In genomic region chr9:120532691-120533090, GRCm38 (mm10) we compare ENCODE assay signal across 30 mouse cellular contexts. TPM values are rescaled to one million over a fixed set of nuclear protein-coding genes. Genes with fewer than 3 reads are reported as not detected.
DNase-seq lines count a peak whose midpoint lies in the region; ATAC-seq and TF ChIP-seq lines count a peak whose summit lies in the region.
"Had no signal": no experiment of that assay in that cellular context is flagged by ENCODE, and none has a peak within 500 bp of the region (broad histone marks: within the 10 kb centered on the region; RNA-seq: fewer than 3 reads in every experiment).

No protein-coding gene starts in this region.

- no peak for TF ChIP-seq RAD21 in CH12.LX (IDR thresholded peaks at IDR 0.05; ENCODE audit: low read depth, low read length)

- no peak overlapping the region for H3K9ac ChIP-seq in CH12.LX (ENCODE audit: insufficient read depth, low read depth)
- H3K9ac ChIP-seq: forebrain, embryonic 13.5 days; hindbrain, embryonic 14.5 days; kidney, embryonic 15.5 days; midbrain, embryonic 15.5 days; neural tube, embryonic 15.5 days; stomach, embryonic 15.5 days had no signal

- no peak for TF ChIP-seq EP300 in CH12.LX (IDR thresholded peaks at IDR 0.05; ENCODE audit: low read length)

- DNase-seq in A20 (ENCODE audit: low read depth, low spot score): peak; percentile 47
- DNase-seq in CH12.LX (ENCODE audit: extremely low read depth): peak; percentile 17
- peak; percentile 18 for DNase-seq in WW6 (ENCODE audit: low read depth, low spot score)
- DNase-seq in cerebellum, adult 11 months: no peak
- DNase-seq in adipocyte (ENCODE audit: low spot score): no peak
- DNase-seq in frontal cortex, adult 2 months (ENCODE audit: extremely low spot score in 1 of 2, low spot score in 1 of 2): no peak
- DNase-seq: adrenal gland, adult 2 months; cerebellum, adult 2 months; cerebellum, postnatal 25 days; gastrocnemius, postnatal 14 days; heart, adult 18-20 months; heart, postnatal 4 days; kidney, adult 18-20 months; kidney, postnatal 25 days; liver; lung, adult 18-20 months; lung, postnatal 4 days; right cerebral cortex, postnatal 25 days; thymus, adult 18-20 months; thymus, postnatal 25 days had no signal

- dilution Hi-C loops in CH12.LX (cut with MboI; ENCODE audit: extremely low pct_ligation_motif_present, extremely low pct_unique_long_range_greater_than_20kb, low sequenced_read_pairs): no loop called here

- H3K79me2 ChIP-seq in CH12.LX (replicated peaks; ENCODE audit: control insufficient read depth, extremely low read depth, insufficient read depth, poor library complexity, severe bottlenecking): no peaks in the 10 kb centered on the region

- H3K4me3 ChIP-seq in CH12.LX (replicated peaks in 1 of 3; ENCODE audit: low read depth in 2 of 3, low read length in 2 of 3, poor library complexity in 1 of 3): no peak overlapping the region
- H3K4me3 ChIP-seq: forebrain, embryonic 13.5 days; kidney, embryonic 15.5 days; midbrain, embryonic 10.5 days; midbrain, embryonic 15.5 days; neural tube, embryonic 15.5 days; stomach, embryonic 15.5 days had no signal

- in situ Hi-C loops in CH12.LX (cut with MboI; ENCODE audit: low pct_ligation_motif_present, low pct_unique_long_range_greater_than_20kb, low sequenced_read_pairs): no loop called here

- H3K9me3 ChIP-seq in CH12.LX (replicated peaks; ENCODE audit: low read length): peaks cover 7% of the 10 kb centered on the region
- H3K9me3 ChIP-seq: forebrain, embryonic 13.5 days; kidney, embryonic 15.5 days; neural tube, embryonic 15.5 days; stomach, embryonic 15.5 days had no signal

- H3K4me2 ChIP-seq in CH12.LX (ENCODE audit: insufficient read depth, low read depth, poor library complexity, severe bottlenecking): no peak overlapping the region
- H3K4me2 ChIP-seq: forebrain, embryonic 13.5 days; heart, embryonic 11.5 days; hindbrain, embryonic 14.5 days; kidney, embryonic 15.5 days; midbrain, embryonic 15.5 days; neural tube, embryonic 15.5 days; stomach, embryonic 15.5 days had no signal

- no peak for TF ChIP-seq CTCF in CH12.LX (conservative IDR thresholded peaks at IDR 0.05 in 1 of 2, IDR thresholded peaks at IDR 0.05 in 1 of 2; ENCODE audit: low read depth in 2 of 2, low read length in 2 of 2)

- ATAC-seq in neutrophil, adult 5-6 weeks (ENCODE audit: extremely low read depth, insufficient number of reproducible peaks, low FRiP score, poor library complexity, severe bottlenecking): peak; percentile 73
- ATAC-seq: forebrain, embryonic 13.5 days; lung, postnatal 0 days; midbrain, embryonic 15.5 days had no signal

- H3K36me3 ChIP-seq in CH12.LX (replicated peaks in 1 of 2; ENCODE audit: control insufficient read depth in 1 of 2, insufficient read depth in 1 of 2, low read length in 1 of 2): no peaks in the 10 kb centered on the region
- H3K36me3 ChIP-seq: kidney, embryonic 15.5 days; midbrain, embryonic 10.5 days; midbrain, embryonic 15.5 days; neural tube, embryonic 15.5 days; stomach, embryonic 15.5 days had no signal

- no peak overlapping the region for H3K27ac ChIP-seq in CH12.LX (ENCODE audit: insufficient read depth, low read depth)
- H3K27ac ChIP-seq: forebrain, embryonic 13.5 days; hindbrain, embryonic 14.5 days; kidney, embryonic 15.5 days; midbrain, embryonic 10.5 days; midbrain, embryonic 15.5 days; neural tube, embryonic 15.5 days; stomach, embryonic 15.5 days had no signal

- no peak for TF ChIP-seq POLR2A in CH12.LX (IDR thresholded peaks at IDR 0.05; ENCODE audit: low read depth, low read length)

- no peaks in the 10 kb centered on the region for H3K4me1 ChIP-seq in CH12.LX (ENCODE audit: control insufficient read depth in 1 of 2, insufficient read depth in 2 of 2)
- H3K4me1 ChIP-seq: forebrain, embryonic 13.5 days; kidney, embryonic 15.5 days; midbrain, embryonic 10.5 days; midbrain, embryonic 15.5 days; neural tube, embryonic 15.5 days; stomach, embryonic 15.5 days had no signal

- H3K27me3 ChIP-seq in CH12.LX (replicated peaks): no peaks in the 10 kb centered on the region
- H3K27me3 ChIP-seq: midbrain, embryonic 15.5 days; neural tube, embryonic 15.5 days; stomach, embryonic 15.5 days had no signal

TF ChIP-seq in CH12.LX, 34 proteins besides CTCF, POLR2A, EP300 and RAD21:
- TF ChIP-seq RCOR1 (conservative IDR thresholded peaks at IDR 0.05; ENCODE audit: low read depth, low read length) (no peak), PAX5 (IDR thresholded peaks at IDR 0.05; ENCODE audit: low read length) (no peak), BHLHE40 (IDR thresholded peaks at IDR 0.05; ENCODE audit: low read depth, low read length) (no peak), IRF4 (IDR thresholded peaks at IDR 0.05; ENCODE audit: low read depth, low read length) (no peak), ZC3H11A (IDR thresholded peaks at IDR 0.05; ENCODE audit: low read depth, low read length) (no peak), CHD1 (IDR thresholded peaks at IDR 0.05; ENCODE audit: low read depth, low read length) (no peak), ETS1 (conservative IDR thresholded peaks at IDR 0.05; ENCODE audit: low read depth, low read length) (no peak), MEF2A (IDR thresholded peaks at IDR 0.05; ENCODE audit: borderline replicate concordance, low read depth, low read length) (no peak), SIN3A (IDR thresholded peaks at IDR 0.05; ENCODE audit: low read length) (no peak), JUN (IDR thresholded peaks at IDR 0.05; ENCODE audit: insufficient read depth, low read depth, low read length) (no peak), UBTF (IDR thresholded peaks at IDR 0.05; ENCODE audit: low read depth, low read length) (no peak), ZKSCAN1 (IDR thresholded peaks at IDR 0.05; ENCODE audit: borderline replicate concordance, low read depth, low read length) (no peak), ELF1 (IDR thresholded peaks at IDR 0.05; ENCODE audit: low read depth, low read length) (no peak)
TF ChIP-seq in CH12.LX: peak in this region for 0.

RNA-seq across cellular contexts. Expression of gene Entpd3, which starts 6.9 kb away (rescaled TPM):
- total RNA-seq in CH12.LX (2012; rRNA removed): 0.04 TPM in 1 of 2 replicates, not detected in the other
- not detected in 2 replicates for total RNA-seq in CH12.LX (2014; rRNA removed)
- not detected in 2 replicates for polyA plus RNA-seq in CH12.LX (2012; ENCODE audit: insufficient read length, low read depth)
- total RNA-seq in neutrophil, adult 5-6 weeks (2017): 8.0 and 8.2 TPM in 2 replicates
- polyA plus RNA-seq in frontal cortex, adult 2 months (2012; rRNA removed): 5.7 and 6.0 TPM in 2 replicates
- total RNA-seq: gastrocnemius, postnatal 14 days; heart, adult 18-20 months had no signal

RNA-seq across cellular contexts. Expression of gene Rpl14, which starts 38.6 kb away (rescaled TPM):
- 2,026 and 2,130 TPM in 2 replicates for total RNA-seq in CH12.LX (2012; rRNA removed)
- 1,346 and 1,653 TPM in 2 replicates for total RNA-seq in CH12.LX (2014; rRNA removed)
- polyA plus RNA-seq in CH12.LX (2012; ENCODE audit: insufficient read length, low read depth): 1,081 and 1,180 TPM in 2 replicates
- total RNA-seq in neutrophil, adult 5-6 weeks (2017): 525 and 587 TPM in 2 replicates
- polyA plus RNA-seq in frontal cortex, adult 2 months (2012; rRNA removed): 303 and 382 TPM in 2 replicates

RNA-seq across cellular contexts. Expression of gene Eif1b, which starts 40.7 kb away (rescaled TPM):
- 30.1 and 34.7 TPM in 2 replicates for total RNA-seq in CH12.LX (2012; rRNA removed)
- total RNA-seq in CH12.LX (2014; rRNA removed): 54.1 and 56.8 TPM in 2 replicates
- polyA plus RNA-seq in CH12.LX (2012; ENCODE audit: insufficient read length, low read depth): 75.9 and 76.1 TPM in 2 replicates
- 52.8 and 62.4 TPM in 2 replicates for total RNA-seq in neutrophil, adult 5-6 weeks (2017)
- 150 and 166 TPM in 2 replicates for polyA plus RNA-seq in frontal cortex, adult 2 months (2012; rRNA removed)

Comparison
In these comparisons a context has a peak if more than half of its experiments do, and no peak if none do; other contexts are left out.
1. DNase-seq: peak in A20 (single experiment), CH12.LX (single experiment) and WW6 (single experiment); none in cerebellum, adult 11 months (single experiment), adipocyte (single experiment) and frontal cortex, adult 2 months (0 of 2).